Mouse (Mus musculus): ENCODE data around the gene Wdr83os. TPM values are rescaled to one million over a fixed set of nuclear protein-coding genes. Genes with fewer than 3 reads are reported as not detected.

The Wdr83os gene
- total RNA-seq (2023; ENCODE audit: inconsistent age): 49.2 to 55.9 TPM (median 50.9 TPM) in 4 replicates

DNA sequence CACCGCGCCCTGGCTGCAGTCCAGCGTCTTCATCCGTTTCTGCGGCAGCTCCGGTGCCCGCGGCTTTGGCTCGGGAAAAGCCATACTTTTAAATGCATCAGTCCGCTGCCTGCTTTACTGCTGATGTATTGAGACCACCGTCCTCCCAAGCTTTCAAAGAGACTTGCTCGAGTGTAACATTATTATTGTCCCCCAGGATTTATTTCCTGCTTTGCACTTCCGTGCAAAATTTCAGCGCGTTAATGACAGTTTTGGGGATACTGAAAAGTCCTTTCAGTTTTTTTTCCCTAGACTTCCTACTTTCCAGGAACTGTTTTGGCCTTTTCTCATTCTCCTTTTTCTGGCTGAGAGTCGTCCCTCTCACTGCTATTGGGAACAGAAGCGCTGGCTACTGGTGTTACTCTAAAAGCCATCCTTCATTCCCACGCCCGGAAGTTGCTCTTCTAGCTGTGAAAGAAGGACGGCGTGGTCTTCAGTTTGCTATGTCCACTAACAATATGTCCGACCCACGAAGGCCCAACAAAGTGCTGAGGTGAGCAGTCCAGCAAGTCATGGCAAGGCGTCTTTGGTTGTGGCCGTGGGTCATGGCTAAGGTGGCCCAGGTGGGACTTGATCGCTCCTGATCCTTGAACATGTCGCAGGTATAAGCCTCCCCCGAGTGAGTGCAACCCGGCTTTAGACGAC is at the start of gene Wdr83os:
Gene Wdr83os, plus strand, starts transcription at position 209 of the 684 bp plus-strand sequence.

DNA sequence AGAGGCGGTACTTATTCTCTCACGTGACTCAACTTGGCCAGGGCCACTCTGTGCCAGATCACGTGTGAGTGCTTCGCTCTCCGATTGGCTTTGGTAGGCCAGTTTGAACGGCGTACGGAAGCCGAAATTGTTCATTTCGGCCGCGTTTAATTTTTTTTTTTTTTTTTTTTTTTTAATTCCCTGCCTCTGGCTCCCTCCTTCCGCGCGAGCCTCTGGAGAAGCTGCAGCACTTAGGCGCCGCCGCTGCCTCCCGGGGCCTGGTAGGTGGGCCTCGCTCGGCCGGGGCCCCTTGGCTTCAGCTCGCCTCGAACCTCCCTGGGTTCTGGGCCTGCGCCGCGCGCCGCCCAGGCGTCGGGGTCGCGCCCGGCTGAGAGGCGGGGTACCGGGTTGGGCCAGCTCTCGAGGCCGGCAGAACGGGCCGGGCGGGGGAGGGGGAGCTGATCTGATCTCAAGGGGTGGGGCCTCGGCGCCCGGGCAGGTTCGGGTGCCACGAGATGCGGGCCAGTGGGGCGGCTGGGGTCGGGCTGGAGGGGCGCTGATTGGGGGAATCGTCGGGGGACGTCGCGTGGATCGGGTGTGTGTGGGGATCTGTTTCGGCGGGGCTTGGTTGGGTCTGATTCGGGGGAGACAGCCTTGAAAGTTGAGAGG is 43.7 kb upstream of the Wdr83os start, which contains the start of gene Tnpo2:
Gene Tnpo2, plus strand, starts transcription at position 198 of the 648 bp plus-strand sequence.

DNA sequence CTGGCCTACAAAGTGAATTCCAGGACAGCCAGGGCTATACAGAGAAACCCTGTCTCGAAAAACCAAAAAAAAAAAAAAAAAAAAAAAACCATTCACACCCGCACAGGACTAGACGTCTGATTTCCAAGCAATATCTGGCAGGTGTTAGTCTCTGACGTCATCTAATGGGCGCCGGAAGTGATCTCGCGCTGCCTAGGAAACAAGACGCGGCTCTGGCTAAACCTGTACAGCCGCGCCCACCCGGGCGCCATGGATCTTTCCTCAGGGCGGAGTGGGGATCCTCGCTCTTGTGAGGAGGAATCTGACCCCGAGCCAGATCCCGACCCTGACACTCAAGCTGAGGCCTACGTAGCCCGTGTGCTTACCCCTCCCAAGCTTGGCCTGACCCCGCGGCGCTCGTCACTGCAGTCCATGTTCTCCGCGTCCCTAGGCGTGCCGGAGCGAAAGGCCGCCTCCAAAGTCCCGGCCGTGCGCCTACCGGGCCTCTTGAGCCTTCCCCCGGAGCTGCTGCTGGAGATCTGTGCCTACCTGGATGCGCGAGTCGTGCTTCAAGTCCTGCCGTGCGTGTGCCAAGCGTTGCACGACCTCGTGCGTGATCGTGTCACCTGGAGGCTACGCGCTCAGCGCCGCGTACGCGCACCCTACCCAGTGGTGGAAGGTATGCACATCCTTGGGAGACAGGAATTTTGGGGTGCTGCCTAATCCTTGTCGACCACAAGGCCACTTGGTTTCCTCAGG is 20.5 kb upstream of the Wdr83os start, which contains the start of gene Fbxw9:
Gene Fbxw9, plus strand, starts transcription at position 177 of the 738 bp plus-strand sequence.

DNA sequence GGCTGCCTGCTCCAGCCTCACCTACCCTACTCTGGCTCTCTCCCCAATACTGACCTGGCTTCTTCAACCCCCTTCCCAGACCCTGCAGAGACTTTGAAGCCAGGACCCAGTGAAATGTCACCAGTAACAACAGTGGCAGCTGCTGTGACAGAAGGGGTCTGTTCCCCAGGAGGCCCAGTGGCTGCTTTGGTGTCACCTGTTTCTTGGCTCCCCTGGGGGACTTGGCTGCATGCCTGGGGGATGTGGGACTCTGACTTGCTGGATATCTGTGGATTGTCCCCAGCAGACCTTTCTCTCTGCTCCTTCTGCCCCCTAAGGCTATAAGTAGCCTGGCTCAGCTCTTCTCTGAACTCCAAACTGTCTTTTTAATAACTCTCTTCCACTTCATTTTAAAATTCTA is 12.6 kb upstream of the Wdr83os start, which contains the start of gene Gm5741:
Gene Gm5741, minus strand, starts transcription at position 1 of the 400 bp plus-strand sequence.

DNA sequence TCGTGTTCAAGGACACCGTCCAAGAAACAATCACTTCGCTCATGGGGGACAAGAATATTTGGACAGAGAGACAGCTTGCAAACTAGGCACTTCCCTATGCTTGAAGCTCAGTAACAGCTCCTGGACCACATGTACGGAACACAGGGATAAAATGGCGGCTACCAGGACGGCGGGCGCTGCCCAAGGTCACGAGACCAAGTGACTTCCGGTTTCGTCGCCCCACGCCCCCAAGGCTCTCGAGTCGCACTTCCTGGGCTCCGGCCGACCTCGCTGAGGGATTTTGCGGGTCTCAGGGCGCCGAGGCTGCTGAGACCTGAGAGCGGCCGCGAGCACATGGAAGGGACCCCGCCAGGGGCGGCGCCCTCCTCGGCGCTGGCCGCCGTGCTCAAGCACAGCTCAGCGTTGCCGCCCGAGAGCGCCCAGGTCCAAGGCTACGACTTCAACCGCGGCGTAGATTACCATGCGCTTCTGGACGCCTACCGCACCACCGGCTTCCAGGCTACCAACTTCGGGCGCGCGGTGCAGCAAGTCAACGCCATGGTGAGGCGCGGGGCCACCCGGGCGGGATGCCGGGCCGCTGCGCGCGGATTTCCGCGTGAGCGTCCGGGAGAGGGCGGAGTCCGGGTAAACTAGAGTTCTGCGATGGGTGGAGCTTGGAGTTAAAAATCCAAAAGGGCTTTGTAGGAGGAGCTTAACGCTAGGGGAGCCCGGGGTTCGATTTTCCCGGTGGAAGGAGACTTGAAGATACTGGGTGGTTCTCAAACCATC is 8.8 kb upstream of the Wdr83os start, which contains the start of gene Dhps:
Gene Dhps, plus strand, starts transcription at position 244 of the 768 bp plus-strand sequence.

DNA sequence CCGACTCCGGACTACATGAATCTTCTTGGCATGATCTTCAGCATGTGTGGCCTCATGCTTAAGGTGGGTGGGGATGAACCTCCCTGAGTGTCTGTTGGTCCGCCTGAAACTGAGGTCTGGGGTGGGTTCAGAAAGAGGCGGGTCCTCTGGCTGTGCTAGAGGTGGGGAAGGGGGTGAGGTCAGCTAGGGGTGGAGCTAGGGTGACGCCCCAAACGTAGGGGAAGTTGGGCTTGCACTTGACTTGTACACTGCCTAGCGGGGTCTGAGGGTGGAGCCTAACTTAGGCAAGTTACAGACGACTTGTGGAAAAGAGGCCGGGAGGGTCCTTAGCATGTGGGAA is 646 bp downstream of the Wdr83os start, which contains the start of gene Wdr83:
Gene Wdr83, minus strand, starts transcription at position 91 of the 340 bp plus-strand sequence.

DNA sequence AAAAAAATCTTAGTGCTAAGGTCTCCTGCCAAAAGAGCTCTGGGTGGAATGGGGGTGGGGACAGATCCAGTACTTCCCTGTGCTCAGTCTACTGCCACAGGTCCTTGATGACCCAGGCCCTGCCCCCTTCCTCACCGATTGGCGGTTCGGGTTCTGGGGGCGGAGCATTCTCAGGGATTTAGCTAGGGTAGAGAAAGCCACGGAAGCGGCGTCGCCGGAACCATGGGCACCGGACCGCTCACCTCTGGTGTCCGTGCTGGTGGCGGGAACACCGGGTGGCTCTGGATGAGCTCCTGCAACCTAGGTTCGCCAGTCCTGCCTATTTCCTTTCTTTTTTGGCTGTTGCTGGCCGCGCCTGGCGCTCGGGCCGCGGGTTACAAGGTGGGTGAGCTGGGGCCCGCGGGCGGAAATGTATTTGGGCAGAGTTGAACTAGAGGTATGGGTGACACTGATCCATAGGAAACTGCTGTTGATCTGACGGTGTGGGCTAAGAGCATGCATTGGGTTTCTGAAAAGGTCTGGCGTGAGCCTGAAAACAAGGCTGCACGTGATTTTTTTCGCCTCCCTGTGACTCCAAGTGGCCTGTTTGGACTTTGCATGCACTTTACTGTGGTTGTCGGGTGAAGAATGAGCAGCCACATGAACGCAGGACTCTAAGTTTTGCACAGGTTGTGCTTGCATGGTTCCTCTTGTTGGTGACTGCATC is 2.7 kb downstream of the Wdr83os start, which contains the start of gene Man2b1:
Gene Man2b1, plus strand, starts transcription at position 163 of the 706 bp plus-strand sequence.

DNA sequence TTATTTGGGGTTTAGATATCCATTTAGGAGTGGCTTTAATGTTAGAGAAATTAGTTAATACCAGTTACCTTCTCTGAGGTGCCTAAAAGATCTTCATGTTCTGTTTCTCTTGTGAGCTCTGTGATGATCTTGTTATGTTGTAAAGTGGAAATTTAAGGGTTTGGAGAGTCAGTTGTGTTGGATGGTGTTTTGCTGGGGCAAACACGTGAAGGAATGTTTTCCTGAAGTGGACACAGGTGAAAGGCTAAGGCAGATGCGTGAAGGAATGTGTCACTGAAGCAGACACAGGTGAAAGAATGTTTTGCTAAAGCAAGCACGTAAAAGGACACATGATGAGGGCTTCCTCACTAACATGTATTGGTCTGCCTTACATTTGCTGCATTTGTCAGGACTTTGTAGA is 42.5 kb downstream of the Wdr83os start, which contains the start of gene Zfp791:
Gene Zfp791, minus strand, starts transcription at position 101 of the 400 bp plus-strand sequence.

Other genes with a start within 250 kb of the Wdr83os start
- 11.4 to 12.8 TPM (median 11.7 TPM) in 4 replicates for gene Gadd45gip1, start 249.2 kb upstream of the Wdr83os start, total RNA-seq (2023; ENCODE audit: inconsistent age)
- 48.0 to 63.3 TPM (median 61.5 TPM) in 4 replicates for gene Rad23a, start 240.1 kb upstream of the Wdr83os start, total RNA-seq (2023; ENCODE audit: inconsistent age)
- 564 to 720 TPM (median 619 TPM) in 4 replicates for gene Calr, start 233.8 kb upstream of the Wdr83os start, total RNA-seq (2023; ENCODE audit: inconsistent age)
- gene Farsa, start 223.8 kb upstream of the Wdr83os start, total RNA-seq (2023; ENCODE audit: inconsistent age): 66.8 to 70.5 TPM (median 68.5 TPM) in 4 replicates
- gene Syce2, start 208.6 kb upstream of the Wdr83os start, total RNA-seq (2023; ENCODE audit: inconsistent age): 6.1 to 11.9 TPM (median 9.0 TPM) in 4 replicates
- gene Gcdh, start 186.8 kb upstream of the Wdr83os start, total RNA-seq (2023; ENCODE audit: inconsistent age): 18.7 to 34.4 TPM (median 31.5 TPM) in 4 replicates
- gene Klf1, start 178.8 kb upstream of the Wdr83os start, total RNA-seq (2023; ENCODE audit: inconsistent age): 0.32 to 0.45 TPM in 2 of 4 replicates, not detected in the others
- 67.4 to 74.5 TPM (median 72.7 TPM) in 4 replicates for gene Dnase2a, start 172.2 kb upstream of the Wdr83os start, total RNA-seq (2023; ENCODE audit: inconsistent age)
- 0.16 to 0.57 TPM (median 0.23 TPM) in 4 replicates for gene Mast1, start 143.4 kb upstream of the Wdr83os start, total RNA-seq (2023; ENCODE audit: inconsistent age)
- not detected in 4 replicates for gene Rtbdn, start 133.7 kb upstream of the Wdr83os start, total RNA-seq (2023; ENCODE audit: inconsistent age)
- gene Gm49661, start 111.3 kb upstream of the Wdr83os start, total RNA-seq (2023; ENCODE audit: inconsistent age): 2.0 TPM in 1 of 4 replicates, not detected in the others
- 57.4 to 60.7 TPM (median 59.6 TPM) in 4 replicates for gene Prdx2, start 111.2 kb upstream of the Wdr83os start, total RNA-seq (2023; ENCODE audit: inconsistent age)
- 30.0 to 35.5 TPM (median 33.5 TPM) in 4 replicates for gene Rnaseh2a, start 111.0 kb upstream of the Wdr83os start, total RNA-seq (2023; ENCODE audit: inconsistent age)
- gene Junb, start 102.0 kb upstream of the Wdr83os start, total RNA-seq (2023; ENCODE audit: inconsistent age): 1,539 to 1,702 TPM (median 1,628 TPM) in 4 replicates
- 5.9 to 8.3 TPM (median 6.6 TPM) in 4 replicates for gene Hook2, start 90.1 kb upstream of the Wdr83os start, total RNA-seq (2023; ENCODE audit: inconsistent age)
- 0.32 TPM in 1 of 4 replicates, not detected in the others for gene Best2, start 66.2 kb upstream of the Wdr83os start, total RNA-seq (2023; ENCODE audit: inconsistent age)
- gene Asna1, start 55.5 kb upstream of the Wdr83os start, total RNA-seq (2023; ENCODE audit: inconsistent age): 87.6 to 96.1 TPM (median 94.0 TPM) in 4 replicates
- 205 to 226 TPM (median 223 TPM) in 4 replicates for gene Trir, start 53.9 kb upstream of the Wdr83os start, total RNA-seq (2023; ENCODE audit: inconsistent age)
- 38.8 to 49.7 TPM (median 45.7 TPM) in 4 replicates for gene Tnpo2, start 43.8 kb upstream of the Wdr83os start, total RNA-seq (2023; ENCODE audit: inconsistent age)
- gene Fbxw9, start 20.7 kb upstream of the Wdr83os start, total RNA-seq (2023; ENCODE audit: inconsistent age): 14.4 to 17.5 TPM (median 15.4 TPM) in 4 replicates
- 3.0 TPM in 1 of 4 replicates, not detected in the others for gene Gm5741, start 12.8 kb upstream of the Wdr83os start, total RNA-seq (2023; ENCODE audit: inconsistent age)
- gene Dhps, start 9.0 kb upstream of the Wdr83os start, total RNA-seq (2023; ENCODE audit: inconsistent age): 105 to 138 TPM (median 115 TPM) in 4 replicates
- gene Wdr83, start 566 bp downstream of the Wdr83os start, total RNA-seq (2023; ENCODE audit: inconsistent age): 12.5 to 15.1 TPM (median 13.1 TPM) in 4 replicates
- gene Man2b1, start 2.5 kb downstream of the Wdr83os start, total RNA-seq (2023; ENCODE audit: inconsistent age): 156 to 176 TPM (median 163 TPM) in 4 replicates
- gene Zfp791, start 42.4 kb downstream of the Wdr83os start, total RNA-seq (2023; ENCODE audit: inconsistent age): 0.16 TPM in 1 of 4 replicates, not detected in the others
- gene Cks1brt, start 71.2 kb downstream of the Wdr83os start, total RNA-seq (2023; ENCODE audit: inconsistent age): not detected in 4 replicates
- not detected in 4 replicates for gene Olfr371, start 145.2 kb downstream of the Wdr83os start, total RNA-seq (2023; ENCODE audit: inconsistent age)
- gene Orc6, start 218.9 kb downstream of the Wdr83os start, total RNA-seq (2023; ENCODE audit: inconsistent age): 32.0 to 38.7 TPM (median 36.8 TPM) in 4 replicates
- gene Vps35, start 219.1 kb downstream of the Wdr83os start, total RNA-seq (2023; ENCODE audit: inconsistent age): 68.0 to 75.1 TPM (median 70.5 TPM) in 4 replicates